Mouse (Mus musculus) gastrocnemius, postnatal 10 days (tissue): ENCODE measurements around the gene Crybg1. TPM values are rescaled to one million over a fixed set of nuclear protein-coding genes. Genes with fewer than 3 reads are reported as not detected.

Experiments used
- DNase-seq: peaks from one replicate; pipeline ENCODE4 v3.0.0; 2021; ENCODE audit warnings: mixed read lengths
- long read RNA-seq, 2 experiments: library from polyadenylated mRNA; stranded (forward); transcript quantifications; one replicate each; pipeline ENCODE4 v2.0.0; 2021
- total RNA-seq, 2 experiments: library from RNA; stranded (reverse); gene quantifications; 2 replicates each; pipeline ENCODE4 v1.2.3; 2021

The Crybg1 gene
- 1 to 10 TPM; 2.3 to 2.5 TPM for total RNA-seq
- long read RNA-seq, experiment 1, partial matches to known transcripts = 1 of 3 reads
- long read RNA-seq, experiment 1, other reads (novel, unspliced or antisense) = 2 of 3 reads
- long read RNA-seq, experiment 2, full-length matches to known transcripts = 2 of 2 reads
- long read RNA-seq, experiment 2, partial matches to known transcripts = 0 of 2 reads
- long read RNA-seq, experiment 2, other reads (novel, unspliced or antisense) = 0 of 2 reads

- peak; percentile 55 for DNase-seq
These were observed at the start of gene Crybg1 for GRCm38 (mm10) chr10:44148337-44149317. Crybg1 (minus strand) TSS chr10:44148853.

DNA sequence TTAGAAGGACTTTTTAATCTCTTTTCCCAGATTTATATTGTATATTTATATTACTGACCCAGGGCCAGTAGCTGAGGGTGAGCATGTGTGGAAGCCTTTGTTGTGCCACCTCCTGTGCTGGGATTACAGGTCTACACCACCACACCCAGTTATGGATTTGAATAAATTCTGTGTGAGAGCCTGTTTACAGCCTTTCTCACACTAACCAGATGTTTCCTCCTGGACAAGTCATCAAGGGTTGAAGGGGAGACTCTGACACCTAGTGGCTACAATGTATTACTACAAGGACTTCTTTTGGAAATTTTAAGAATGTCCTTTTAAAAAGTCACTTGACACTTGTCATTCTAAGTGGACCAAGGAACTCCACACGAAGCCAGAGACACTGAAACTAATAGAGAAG lies 28.7 kb upstream of the Crybg1 start:
- DNase-seq = no peak

DNA sequence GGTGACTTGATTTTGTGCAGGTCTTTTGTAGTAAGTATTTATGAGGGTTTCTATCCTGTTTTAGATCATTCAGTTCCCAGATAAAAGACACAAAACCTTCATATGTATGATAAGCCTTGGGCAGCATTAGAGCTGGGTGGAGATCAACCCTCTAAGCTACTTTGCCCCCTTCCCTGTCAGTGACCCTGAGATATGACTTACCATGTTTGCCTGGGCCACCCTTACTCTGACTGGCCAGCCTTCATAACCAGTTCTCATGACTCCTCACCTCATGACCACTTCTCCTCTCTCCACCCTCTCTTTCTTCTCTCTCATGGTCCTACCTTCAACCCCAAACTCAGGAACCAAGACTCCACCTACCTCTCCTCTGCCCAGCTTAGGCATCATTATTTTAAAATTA lies 27.9 kb upstream of the Crybg1 start:
- DNase-seq = no peak

- DNase-seq = no peak
These were observed 27.5 kb upstream of the Crybg1 start for GRCm38 (mm10) chr10:44176120-44176519.

- no peak for DNase-seq
These were observed 21.5 kb upstream of the Crybg1 start for GRCm38 (mm10) chr10:44170145-44170544.

GRCm38 (mm10) chr10:44167061-44167460 lies 18.4 kb upstream of the Crybg1 start:
- no peak for DNase-seq

- DNase-seq = no peak
These were observed 15.8 kb upstream of the Crybg1 start for GRCm38 (mm10) chr10:44164258-44164975.

GRCm38 (mm10) chr10:44163028-44163427 lies 14.4 kb upstream of the Crybg1 start:
- DNase-seq = no peak

DNA sequence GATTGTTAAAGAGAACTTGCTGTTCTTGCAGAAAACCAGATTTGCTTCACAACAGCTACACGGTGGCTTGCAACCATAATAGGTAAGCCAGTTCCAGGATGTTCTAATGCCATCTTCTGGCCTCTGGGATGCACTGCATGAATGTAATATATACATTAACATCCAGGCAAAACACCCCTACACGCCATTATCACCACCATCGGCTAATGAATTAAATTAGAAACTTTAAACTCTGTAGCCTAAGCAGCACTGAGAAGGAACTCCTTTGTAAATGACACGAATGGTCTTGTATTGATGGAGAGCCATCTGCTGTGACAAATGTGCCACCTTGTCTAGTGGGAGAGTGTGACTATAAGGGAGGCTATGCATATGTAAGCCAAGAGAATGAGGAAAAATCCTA lies 11.5 kb upstream of the Crybg1 start:
- no peak for DNase-seq

DNA sequence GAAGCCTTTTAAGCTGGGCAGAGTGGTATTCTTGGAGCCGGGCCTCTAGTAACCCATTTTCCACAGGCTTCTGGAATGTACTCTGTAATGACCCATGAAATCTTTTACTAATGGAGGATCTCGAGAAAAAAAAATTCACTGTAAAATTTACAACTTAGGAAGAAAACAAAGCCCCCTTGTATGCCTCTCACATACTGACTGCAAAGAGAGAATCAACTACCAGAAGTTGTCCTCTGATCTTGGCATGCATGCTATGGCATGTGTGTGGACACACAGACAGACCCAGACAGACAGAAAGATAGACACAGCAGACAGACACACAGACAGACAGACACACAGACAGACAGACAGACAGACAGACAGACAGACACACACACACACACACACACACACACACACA lies 8.8 kb upstream of the Crybg1 start:
- no peak for DNase-seq

DNA sequence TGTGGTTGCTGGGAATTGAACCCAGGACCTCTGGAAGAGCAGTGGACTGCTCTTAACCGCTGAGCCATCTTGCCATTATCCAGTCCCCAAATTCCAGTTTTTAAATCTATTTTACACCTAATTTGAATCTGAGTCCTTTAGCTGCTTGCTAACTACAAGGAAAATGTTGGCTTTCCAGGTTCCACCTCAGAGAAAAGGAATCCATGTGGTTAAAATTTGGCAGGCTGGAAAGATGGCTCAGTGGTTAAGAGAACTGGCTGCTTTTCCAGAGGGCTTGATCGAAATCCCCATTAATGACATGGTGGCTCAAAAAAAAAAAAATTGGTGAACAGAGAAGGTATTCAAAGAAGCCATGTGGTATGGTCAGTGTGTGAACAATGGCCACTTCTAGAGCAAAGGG lies 1.8 kb upstream of the Crybg1 start:
- DNase-seq = no peak

- DNase-seq = no peak
These were observed 5.3 kb downstream of the Crybg1 start for GRCm38 (mm10) chr10:44143401-44143800.

- peak; percentile 10 for DNase-seq
These were observed 10.4 kb downstream of the Crybg1 start for GRCm38 (mm10) chr10:44138137-44138855.

DNA sequence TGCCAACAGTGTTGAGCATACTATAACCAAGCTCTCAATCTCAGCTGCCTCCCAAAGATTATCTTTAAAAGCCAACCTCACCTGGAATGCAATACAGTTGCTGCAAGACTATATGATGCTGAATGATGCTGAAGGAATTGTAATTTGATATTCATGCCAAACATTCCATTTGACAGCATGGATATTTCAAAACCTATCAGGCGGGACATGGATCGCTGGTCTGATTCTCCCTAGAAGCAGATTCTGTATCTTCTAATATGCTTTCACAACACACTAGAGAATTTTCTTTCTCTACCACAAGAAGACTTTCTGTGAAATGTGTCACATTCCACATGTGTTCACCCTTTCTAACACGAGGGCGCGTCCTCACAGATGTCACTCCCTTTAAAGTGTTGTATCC lies 22.6 kb downstream of the Crybg1 start:
- DNase-seq = no peak

- no peak for DNase-seq
These were observed 24.2 kb downstream of the Crybg1 start for GRCm38 (mm10) chr10:44124400-44124933.

DNA sequence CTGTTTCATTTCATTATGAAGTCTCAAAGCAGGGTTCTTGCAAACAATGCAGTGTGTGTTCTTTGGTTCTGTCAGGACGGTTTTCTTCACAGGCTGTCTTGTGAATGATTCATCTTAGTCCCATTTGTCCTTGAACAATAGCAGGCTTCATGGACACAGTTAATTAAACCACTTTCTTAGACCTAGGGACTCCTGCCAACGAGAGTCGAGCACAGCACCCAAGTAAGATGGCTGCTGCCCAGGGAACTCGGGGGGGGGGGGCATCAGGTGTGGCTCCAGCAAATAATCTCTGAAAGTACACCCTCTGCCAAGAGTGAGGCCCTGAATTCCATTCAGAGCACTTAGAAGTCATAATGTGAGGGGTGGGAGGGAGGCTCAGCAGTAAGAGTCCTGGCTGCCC lies 30.0 kb downstream of the Crybg1 start:
- no peak for DNase-seq

GRCm38 (mm10) chr10:44116796-44117195 lies 31.9 kb downstream of the Crybg1 start:
- DNase-seq = no peak

DNA sequence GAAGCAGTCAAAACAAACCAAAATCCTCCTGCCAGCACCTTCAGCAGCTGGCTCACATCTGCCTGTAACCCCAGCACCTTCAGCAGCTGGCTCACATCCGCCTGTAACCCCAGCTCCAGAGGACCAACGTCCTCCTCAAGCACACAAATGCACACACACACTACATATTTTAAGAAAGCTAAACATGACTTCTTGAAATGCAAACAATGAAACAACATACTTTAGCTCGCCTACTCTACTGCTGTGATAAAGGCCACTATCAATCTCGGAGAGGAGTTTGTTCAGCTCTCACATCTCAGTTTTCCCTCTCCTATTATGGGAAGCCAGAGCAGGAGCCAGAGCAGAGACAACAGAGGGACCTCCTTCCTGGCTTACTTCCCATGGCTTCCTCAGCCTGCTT lies 34.0 kb downstream of the Crybg1 start:
- DNase-seq = no peak

DNA sequence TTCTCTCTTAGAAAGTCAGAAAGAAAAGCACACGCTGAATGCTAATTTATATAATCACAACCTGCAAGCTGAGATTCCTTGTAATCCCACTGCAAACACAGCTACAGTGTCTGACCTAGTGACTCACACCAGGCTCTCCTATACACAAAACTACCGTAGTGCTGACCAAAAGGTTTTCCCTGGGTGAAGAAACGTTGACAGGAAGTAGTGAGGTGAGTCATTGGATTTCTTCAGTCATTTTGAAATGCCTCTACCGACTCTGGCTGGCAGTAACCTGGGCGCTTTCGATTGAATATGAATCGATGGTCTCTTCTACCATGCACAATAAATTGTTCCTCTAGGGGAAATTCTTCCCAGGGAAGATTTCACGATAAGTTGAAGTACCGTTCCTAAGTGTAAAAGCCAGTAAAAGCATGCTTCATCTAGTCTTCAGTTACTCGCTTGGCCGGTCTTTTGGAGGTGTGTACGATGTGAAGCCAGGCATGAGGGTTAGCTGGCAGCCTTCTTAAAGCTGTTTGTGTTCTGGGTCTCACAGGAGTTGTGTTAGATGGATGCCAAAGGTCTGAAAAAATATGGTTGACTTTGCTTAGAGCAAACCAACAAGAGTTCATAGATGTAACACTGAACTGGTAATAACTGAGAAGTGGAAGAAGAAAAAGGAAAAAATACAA lies 36.5 kb downstream of the Crybg1 start:
- DNase-seq = no peak

DNA sequence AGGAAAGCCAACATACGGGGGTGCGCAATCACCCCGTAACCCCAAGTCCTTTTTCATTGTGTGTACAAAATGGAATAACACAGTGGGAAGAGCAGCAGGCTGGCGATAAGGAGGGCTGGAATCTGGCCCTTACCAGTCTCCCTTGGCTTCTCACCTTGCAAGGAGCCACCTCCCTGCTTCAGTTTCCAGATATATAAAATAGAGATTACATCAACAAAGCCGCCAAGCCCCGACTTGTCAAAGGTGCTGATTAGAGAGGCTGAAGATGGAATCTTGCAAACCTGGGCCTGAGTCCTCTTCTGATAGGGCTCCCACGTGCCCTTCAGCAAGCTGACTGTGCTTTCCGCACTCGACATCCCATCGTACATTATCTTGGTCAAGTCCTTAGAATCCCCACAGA lies 37.5 kb downstream of the Crybg1 start:
- DNase-seq = no peak

DNA sequence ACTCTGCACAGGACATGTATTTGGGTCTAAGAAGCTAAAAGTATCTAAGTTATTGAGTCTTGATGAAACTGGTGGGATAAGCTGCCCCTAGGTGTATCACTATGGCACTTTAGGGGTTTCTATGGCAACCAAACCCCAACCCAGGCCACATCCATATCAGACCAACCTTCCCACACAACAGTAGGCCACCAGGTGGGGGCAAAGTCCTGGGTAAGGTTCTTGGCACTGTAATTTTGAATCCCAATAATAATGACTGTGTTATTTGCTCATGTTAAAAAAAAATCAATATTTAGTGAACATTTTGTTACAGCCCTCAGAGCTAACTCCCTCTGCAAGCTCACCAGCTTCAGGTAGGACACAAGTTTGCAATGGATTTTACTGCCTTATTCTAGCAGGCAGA lies 38.2 kb downstream of the Crybg1 start:
- no peak for DNase-seq
